Mouse (Mus musculus) embryo, embryonic 9.5 days (tissue): ENCODE measurements around the gene Agk.

ENCODE experiments used
- DNase-seq: peaks from one replicate; pipeline ENCODE4 v3.0.0-alpha.2; 2017; ENCODE audit errors: extremely low spot score

Gene Agk

DNA sequence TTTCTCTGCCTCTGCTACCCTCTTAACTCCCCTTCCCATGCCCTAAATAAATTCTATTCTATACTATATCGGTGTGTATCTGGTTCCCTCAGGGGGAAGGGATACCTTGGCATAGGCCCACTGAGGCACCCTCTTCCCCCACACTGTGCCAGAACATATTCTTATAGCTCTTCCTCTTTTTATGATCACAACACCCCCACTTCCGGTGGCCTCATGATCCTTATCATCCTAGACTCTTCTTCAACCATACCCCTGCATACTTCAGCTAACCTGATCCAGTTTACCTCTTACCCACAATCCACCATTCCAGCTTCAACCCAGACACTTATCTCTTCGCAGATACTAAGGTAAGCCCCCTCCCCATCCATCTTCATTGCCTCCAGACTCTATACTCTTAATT, 86.1 kb downstream of the Agk start:
- DNase-seq: no peak

DNA sequence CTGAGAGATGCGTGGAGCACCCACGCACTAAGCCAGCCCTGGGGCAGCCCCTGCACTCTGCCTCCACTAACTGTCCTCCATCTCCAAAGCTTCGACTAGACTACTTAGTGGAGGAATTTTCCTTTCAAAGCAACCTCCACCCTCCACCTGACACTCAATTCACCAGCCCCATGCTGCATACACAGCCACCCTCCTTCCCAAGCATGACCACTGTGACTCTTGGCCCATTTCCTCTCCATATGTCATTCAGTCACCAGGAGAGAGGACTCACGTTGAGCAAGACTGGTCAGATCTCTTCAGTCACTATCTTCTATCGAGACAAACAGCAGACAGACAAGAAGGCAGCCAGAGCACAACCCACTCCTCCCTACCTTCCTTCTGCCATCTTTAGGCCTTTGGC, 88.1 kb downstream of the Agk start:
- DNase-seq: no peak

DNA sequence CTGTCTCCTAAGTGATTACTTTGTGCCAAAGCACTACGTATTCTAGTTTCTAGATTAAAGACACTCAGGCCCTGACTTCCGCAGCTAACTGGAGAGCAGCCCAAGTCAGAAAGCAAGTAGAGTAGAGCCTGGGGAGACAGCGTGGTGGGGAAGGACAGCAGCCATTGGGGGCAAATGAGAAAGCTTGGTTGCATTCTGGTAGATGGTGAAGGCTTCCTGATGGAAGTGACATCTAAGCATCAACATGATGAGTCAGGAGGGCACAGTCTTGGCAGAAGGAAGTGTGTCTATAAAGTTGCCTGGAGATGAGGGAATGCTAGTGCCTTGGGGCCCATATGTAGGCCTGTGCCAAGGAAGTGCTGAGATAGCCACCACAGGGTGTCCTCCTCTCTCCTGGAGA, 88.6 kb downstream of the Agk start:
- DNase-seq: no peak

DNA sequence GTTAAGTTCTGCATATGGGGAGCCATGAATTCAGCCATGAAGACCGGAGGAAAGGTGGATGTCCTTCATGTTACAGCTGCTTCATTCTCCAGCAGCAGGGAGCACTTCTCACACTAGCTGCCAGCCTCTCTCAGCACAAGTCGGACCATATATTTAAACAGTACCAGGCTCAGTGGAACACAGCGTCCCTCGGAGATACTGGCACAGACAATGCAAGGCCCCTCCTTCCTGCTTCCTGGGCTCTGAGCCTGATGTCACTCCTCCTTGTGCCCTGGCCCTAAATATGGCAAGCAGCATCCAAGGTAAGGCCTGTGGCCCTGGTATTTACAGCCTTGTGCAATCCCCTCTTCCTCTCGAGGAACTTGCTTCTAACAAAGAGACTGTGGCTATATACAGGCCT, 90.8 kb downstream of the Agk start:
- DNase-seq: no peak

DNA sequence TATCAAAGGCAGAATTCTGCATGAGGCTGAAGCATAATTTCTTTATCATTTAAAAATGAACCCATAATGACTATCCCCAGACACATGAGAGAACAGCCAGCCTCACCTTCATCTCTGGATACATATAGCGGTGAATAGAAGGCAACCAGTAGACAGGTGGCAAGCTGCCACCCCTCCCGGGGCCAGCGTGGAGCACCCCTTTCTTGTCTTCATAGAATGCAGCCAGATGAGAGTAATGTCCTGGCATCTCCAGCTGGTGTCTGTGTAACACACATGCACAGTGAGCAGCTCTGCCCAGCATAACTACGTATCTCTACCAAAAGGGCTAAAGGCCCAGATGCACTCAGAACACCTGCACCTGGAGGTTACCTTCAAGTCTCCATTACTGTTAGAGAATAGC, 93.4 kb downstream of the Agk start:
- DNase-seq: no peak

DNA sequence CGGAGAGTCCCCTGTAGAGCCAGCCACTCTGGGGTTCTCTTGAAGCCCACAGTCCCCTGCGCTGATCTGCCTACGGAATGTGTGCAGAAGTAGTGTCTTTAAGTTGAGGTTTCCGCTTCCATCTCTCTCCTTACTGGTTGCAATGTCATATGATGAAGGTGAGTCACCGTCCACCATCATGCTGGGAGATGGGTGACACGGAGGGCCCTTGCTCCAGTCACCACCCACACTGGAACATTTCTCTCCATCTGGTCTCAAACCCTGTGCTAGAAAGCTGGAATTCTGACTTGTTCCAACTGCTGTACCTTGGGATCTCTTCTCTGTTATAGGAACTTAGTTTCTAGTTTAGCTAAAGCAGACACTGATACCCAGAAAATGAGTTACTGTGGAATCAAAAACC, 96.1 kb downstream of the Agk start:
- DNase-seq: no peak

DNA sequence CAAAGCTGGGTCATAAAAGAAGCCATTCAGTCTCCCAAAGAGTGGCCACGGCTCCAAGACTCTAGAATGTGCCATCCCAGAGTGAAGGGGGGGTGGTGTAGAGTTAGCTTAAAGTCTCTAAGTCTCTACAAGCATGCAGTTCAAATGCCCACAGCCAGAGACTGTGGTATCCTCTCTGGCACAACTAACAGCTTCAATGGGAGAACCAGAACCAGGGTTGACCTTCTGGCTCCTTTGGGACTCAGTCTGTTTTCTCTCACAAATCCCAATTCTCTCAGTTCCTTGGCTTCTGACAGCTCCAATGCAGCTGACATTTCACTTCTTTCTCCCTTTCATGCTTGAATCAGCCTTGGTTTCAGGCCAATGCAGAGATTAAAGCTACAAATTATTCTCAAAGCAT, 98.0 kb downstream of the Agk start:
- no peak for DNase-seq

DNA sequence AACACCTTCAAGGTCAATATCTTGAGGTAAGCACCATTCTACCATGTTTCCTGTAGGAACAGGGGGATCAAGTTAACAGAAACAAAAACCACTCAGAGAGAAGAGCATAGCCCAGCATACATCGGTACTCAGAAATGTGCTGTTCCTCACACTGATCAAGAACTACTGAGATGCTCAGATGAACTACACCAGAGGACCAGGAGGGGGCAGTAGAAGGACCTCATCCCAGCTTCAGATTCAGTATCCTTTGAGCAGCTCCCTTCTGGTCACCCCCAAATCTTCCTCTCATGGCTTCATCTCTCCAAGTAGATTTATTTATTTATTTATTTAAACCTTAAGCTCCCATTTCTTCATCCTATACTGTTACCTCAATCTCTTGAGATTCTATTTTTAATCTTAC, 98.8 kb downstream of the Agk start:
- peak; percentile 19 for DNase-seq

DNA sequence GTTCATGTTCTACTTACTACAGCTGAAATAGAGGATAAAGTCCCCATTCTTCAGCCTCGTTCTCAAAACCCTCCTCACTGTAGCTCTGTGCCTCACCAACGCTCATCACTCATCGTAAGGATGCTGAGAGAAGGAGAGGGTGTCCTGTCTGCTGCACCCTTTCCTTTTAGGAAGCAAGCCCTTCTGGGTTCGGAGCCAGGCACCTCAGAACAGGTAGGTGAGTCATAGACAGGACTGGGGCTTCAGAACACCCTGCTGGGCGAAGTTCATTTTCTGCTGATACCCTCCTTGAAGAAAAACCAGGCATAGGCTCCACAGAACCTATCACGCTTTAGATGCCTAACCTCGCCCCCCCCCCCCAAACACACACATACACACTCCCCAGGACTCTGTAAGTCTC, 102.5 kb downstream of the Agk start:
- no peak for DNase-seq

DNA sequence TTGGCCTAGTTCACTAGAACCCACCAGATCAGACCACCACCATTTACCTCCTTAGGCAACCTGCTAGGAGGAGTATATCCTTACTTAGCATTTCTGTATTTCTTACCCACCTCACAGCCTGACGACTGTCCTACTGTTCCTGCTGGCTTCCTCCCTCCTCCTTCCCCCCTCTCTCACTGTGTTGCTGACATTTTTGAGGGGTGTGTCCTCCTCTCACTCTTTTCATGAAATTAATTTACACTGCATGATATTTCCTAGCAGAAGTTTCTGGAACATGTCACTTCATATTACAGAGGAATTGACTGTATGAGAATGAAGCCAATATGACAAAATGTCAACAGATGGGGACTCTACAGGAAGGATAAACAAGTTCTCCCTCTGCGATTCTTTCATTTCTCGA, 103.7 kb downstream of the Agk start:
- no peak for DNase-seq

DNA sequence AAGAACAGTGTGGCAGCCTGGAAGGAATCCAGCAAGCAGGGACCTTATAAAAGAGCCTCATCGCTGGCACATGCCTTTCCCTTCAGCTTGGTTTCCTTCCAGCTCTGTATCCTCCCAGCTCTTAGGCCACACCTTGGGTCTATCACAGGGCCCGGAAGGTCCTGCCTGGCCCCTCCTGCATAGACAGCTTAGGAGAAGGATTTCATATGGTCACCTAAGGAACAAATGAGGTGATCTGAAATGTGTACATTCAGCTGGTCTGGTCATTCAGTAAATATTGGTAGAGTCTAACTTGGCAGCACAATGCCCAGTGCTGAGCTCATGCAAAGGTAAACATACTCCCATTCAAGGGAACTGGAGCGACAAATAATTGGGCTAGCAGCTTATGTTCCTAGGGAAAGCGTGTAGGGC, 104.6 kb downstream of the Agk start:
- DNase-seq: no peak

DNA sequence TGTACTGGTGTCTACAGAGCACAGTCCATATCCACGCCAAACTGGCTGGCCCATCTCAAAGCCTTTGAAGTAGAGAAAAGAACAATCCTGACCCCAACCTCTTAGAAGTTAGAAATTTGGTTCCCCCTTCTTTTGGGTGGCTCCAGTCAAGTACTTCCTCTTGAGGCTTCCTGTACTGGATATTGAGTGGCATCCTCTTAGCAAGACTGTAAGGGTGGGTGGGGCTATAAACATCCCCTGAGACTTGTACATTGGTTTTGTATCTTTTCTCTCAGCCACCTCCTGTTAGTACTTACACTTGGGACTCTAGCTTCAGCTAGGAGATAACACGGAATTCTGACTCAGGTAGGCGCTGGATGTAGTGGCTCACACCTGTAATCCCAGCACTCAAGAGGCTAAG, 105.3 kb downstream of the Agk start:
- no peak for DNase-seq

DNA sequence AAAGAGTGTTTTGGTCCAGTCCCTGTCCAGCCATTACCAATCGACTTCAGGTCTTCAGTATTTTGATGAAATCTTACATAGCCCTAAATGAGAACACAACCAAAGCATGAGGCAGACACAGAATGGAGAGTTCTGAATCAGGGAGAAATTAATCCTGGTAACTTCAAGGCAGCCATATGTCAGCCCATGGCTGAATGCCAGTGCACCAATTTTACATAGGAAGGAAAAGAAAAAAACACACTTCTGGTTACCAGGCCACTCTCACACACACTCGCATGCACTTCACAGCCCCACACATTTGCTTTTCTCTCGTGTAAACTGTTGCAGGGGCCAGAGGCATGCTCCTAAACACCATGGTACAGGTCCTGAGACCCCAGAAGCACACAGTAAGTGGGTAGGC, 105.9 kb downstream of the Agk start:
- no peak for DNase-seq

DNA sequence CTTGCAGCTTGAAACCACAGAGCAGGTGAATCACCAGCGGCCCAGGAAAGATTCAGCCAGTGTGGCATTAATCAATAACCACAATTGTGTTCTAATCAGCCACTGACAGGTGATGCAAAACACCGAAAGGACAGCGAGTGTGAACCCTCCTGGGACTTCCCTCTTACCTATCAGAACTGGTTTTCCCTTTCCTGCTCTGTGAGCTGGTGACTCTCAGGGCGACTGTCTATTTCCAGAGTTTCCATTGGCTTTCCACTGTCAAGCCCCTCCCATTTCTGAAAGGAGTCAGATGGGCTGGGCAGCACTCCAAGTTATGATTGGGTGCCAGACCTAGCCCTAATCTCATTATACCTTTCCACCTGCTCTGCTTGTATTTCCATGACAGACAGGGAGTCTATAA, 106.4 kb downstream of the Agk start:
- DNase-seq: no peak

DNA sequence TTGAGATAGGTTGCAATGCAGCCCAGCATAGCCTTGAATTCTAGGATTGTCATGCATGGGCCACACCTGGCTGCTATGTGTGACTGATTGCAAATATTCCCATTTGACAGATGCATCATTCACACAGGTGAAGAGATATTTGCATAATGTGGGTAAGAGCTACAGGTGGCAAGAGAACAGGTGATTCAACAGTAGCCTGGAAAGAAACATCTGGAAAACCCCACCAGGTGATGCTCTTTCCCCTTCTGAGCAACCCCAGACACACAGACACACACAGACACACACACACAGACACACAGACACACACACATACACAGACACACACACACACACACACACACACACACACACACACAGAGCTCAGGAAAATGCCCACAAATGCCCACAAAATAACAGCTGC, 106.8 kb downstream of the Agk start:
- no peak for DNase-seq

DNA sequence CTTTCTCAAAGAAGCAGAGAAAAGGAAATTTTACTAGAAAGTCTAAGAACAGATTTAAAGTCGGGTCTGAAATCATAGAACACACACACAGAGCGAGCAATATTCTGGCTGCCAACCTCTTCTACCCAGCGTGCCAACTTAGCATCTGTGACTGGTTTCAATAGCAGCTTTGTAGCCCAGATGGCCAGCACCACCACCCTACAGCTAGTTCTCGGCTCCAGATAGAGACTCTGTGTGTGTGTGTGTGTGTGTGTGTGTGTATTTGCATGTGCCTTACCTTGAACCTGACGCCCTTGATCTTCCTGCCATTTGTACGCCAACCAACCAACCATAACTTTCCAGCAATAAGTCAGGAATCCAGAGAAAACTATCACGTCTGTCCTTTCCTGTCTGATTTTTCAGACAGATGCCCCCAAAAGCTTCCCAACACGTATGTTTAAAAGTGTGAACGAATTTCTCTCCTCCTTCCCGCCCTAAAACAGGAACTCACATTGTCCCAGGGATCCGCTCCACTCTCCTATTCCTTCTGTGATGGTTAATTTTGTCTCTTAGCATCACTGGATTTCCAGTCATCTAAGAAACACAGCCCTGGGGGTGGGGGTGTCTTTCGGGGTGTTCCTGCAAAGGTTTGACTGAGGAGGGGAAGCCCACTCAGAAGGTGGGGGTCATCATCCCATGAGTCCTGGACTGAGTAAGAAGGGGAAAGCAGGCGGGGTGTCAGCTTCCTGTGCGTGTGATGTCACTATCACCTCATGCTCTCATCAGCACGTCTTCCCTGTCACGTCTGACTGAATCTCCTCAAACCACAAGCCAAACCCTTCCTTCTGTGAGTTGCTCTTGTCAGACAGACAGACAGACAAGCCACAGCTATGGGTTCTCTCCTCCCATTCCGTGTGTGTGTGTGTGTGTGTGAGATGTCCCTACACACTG, 107.6 kb downstream of the Agk start:
- DNase-seq: no peak

DNA sequence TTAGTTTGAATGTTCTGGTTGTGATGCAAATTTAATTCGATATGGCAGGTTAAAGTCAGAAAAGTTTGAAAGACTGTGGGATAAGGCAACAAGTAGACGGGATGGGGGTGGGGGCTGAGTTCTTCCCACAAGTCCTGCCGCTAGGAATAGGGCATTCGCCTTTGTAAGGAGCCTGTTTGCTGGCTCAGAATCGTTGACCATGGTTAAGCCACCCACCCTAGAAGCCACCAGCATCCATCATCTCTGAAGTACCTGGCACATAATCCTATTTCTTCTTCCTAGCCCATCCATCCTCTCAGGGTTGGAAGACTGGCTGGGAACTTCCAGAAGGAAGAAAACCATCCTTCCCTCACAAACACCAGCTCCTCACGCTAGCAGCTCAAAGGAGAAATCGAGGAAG, 109.7 kb downstream of the Agk start:
- no peak for DNase-seq

DNA sequence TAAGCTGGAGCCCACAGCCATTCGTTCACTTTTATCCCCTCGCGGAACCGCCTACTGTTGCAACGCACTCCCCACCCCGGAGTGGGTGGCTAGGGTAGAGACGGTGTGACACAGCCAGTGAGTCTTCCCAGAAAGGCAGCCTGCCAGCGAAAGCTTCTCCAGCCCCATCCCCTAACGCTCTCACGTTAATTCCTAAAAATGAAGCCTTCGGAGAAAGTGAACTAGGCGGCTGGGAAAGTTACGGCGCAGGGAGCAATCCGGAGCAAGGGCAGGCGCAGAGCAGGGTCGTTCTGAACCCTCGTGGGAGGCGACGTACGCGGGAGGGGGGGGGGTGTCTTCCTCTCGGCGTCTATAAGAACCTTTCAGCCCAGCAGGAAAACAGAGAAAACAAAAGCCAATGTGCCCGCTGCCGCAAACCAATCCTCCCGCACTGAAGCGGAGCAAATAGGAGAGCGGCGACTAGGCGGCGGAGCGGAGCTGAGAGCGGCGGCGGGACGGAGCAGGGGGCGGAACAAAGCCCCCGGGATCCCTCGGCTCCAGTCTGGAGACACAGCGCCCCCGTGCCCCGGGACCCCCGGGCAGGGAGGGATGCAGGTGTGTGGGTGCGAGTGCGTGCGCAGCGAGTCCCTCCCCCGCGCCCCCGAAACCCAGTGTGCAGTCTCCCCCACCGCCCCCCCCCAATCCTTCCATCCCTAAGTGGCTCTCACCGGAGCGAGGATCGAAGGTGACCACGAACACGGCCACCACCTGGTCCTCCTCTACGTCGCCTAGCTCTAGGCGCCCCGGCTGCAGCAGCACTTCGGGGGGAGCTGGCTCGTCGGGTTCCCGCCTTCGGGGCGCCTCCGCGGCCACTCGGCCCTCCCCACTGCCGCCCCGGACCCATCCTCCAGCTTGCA, 110.4 kb downstream of the Agk start:
- peak; percentile 67 for DNase-seq

DNA sequence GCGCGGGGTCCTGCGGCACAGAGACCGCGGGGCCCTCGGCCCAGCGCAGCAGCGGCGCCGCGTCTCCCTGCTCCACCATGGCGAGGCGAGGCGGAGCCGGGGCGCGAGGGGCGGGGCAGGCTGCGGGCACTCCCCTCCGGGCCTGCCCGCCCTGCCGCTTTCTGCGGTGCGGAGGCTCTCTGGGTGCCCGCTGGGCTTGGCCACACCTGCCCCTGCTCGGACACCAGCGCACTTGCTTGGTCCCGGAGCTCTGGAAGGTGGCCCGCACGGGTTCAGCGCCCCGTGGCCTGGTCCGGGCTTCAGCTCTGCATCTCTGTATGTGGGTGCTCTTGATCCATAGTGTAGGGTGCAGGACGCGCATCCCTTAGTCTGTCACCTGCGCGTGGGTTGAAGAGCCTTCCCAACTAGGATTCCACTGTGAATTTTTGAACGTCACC, 111.1 kb downstream of the Agk start, which contains the start of gene E330009J07Rik:
E330009J07Rik (minus strand) TSS at position 89 of the 437 bp plus-strand sequence.
- DNase-seq: peak; percentile 83

DNA sequence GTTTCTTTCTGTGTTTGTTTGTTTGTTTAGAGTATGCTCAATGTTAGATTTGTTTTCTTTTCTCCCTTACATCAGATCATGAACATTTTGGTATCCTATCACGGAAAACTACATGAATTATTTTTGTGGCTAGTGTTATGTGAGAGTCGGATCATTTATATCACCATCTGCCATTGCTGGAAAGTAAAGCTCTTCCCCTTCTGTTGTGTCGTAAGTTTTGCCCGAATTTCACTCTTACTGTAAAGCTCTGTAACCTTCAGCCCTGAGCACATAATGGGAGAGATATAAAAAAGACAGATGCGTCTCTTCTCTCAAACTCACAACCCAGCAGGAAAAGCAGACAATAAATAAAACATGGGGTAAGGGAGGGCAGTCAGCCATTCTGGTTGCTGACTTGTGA, 114.0 kb downstream of the Agk start, which contains the start of gene Wee2:
Wee2 (plus strand) TSS at position 153 of the 400 bp plus-strand sequence.
- DNase-seq: no peak

DNA sequence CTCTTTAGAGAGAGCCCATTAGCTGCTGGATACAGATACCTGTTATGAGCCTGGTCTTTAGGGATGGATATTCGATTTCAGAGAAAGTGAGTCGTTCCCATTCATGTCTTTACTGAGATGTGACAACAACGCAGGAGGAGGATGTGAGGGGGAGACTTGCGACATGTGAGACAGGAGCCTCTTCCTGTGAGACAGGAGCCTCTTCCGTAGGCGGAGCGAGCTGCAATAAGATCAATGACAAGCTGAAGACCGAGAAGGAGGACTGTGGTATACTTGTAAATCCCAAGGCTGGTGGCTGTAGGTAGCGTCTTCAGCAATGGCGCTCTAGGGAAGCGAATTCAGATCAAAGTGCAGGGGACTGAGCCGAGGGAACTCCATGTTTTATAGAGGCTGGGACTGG, 114.8 kb downstream of the Agk start:
- DNase-seq: no peak

DNA sequence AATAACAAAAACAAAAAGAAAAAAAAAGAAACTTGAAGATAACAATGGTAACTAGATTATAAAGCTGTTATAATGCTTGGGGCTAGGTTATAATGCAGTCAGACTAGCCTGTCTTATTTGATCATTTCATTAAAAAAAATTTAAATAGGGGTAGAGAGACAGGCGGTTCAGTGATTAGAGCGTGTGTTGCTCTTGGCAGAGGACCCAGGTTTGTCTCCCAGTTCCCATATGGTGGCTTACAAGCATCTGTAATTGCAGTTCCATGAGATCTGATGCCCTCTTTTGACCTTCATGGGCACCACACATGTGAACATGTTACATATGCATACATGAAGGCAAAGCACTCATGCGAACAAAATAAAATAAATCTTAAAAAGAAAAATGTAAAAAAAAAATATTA, 116.3 kb downstream of the Agk start:
- no peak for DNase-seq

DNA sequence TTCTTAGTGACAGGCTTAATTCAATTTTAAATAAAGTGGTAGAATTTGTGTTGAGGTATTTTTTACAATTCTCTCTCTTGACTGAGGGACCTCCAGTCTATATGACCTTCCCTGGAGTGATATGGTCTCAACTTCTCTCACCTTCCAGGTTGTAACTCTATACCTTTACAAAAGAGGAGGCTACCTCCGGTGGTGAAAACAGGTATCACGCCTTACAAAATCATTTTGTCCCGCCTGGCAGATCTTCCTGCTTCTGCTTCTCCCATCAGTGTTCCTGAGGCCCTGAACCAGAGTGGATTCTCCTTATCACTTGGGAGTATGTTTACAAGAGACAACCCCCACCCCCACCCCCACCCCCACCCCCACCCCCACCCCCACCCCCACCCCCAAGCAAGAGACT, 116.8 kb downstream of the Agk start:
- no peak for DNase-seq
